Mouse (Mus musculus): Measurements from ENCODE around the gene Dhx57.
A peak's percentile ranks its signal among the peaks of the same experiment; 100 is the strongest.
"Not testable (repeated sequence)": the region's sequence is repeated elsewhere in the genome, so short reads cannot be mapped to it uniquely, and the experiment has no call there.

The Dhx57 gene

DNA sequence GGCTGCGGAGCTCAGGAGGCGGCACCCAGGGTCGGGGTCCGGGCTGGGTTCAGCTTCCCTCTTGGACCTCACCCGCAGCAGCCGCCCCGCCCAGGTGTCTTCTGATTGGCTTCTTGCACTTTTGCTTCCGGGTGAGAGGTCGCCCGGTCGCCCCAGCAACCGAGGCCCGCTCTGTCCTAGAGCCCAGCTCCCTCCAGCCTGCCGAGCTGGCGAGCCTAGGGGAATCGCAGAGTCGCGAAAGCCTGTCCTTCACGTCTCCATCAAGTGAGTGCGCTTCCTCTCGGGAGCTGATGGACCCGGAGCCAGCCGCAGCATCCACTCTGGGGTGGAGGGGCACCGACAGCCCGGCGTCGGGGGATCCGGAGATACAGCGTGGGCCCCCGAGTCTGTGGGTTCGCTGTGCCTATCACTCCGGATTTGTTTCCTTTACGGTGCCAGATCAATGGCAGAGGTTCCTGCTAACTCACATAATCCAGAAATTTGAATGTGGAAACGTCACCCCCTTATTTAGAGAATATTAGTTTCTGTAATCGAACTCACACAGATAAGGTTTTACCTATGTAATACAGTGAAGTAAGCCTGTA lies at the start of gene Dhx57, which contains the start of gene Morn2:
Gene Dhx57, minus strand, starts transcription at position 403 of the 584 bp plus-strand sequence.
Gene Morn2, plus strand, starts transcription at position 130 of the 584 bp plus-strand sequence.
- DNase-seq (ENCODE audit: low spot score in 2 of 2), result peak; percentile 97 to 98

GRCm38 (mm10) chr17:80332386-80332785 lies 42.1 kb upstream of the Dhx57 start:
- DNase-seq (ENCODE audit: low spot score in 2 of 2), result no peak

GRCm38 (mm10) chr17:80326431-80326830 lies 36.2 kb upstream of the Dhx57 start:
- no peak for DNase-seq (ENCODE audit: low spot score in 2 of 2)

- no peak for DNase-seq (ENCODE audit: low spot score in 2 of 2)
These were observed 35.2 kb upstream of the Dhx57 start for GRCm38 (mm10) chr17:80325456-80325855.

DNA sequence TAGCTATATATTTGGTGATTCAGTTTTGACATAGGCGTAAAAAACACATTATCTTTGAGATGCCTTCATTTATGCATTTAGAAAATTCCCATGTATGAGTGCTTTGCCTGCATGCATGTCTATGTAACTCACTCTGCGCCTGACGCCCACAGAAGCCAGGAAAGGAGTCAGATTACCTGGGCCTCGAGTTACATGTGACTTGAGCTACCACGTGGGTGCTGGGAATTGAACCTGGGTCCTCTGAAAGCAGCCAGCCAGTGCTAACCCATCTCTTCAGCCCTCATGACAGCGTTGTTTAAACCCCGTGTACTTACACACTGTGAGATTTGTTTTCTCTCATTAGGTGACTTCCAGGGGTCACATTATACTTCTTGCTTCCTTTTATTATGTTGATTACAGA lies 34.2 kb upstream of the Dhx57 start:
- DNase-seq (ENCODE audit: low spot score in 2 of 2), result no peak

DNA sequence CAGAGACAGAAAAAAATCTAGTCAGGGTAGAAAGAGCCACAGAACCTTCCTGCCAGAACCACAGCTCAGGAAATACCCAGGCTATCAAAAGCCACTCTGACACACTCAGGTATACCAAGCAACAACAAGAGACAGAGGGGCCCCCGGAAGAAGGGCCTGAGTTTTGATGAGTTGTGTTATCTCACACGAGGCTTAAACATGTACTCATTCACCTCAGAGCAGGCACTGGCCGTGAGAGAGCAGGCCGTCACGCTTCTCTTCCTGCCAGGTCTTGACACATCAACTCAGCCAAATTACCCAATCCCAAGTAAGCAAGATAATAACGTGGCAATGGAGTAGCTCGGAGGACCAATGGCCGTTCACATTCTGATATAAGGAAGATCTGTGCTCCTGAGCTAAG lies 33.4 kb upstream of the Dhx57 start:
- DNase-seq (ENCODE audit: low spot score in 2 of 2), result no peak

GRCm38 (mm10) chr17:80323015-80323414 lies 32.7 kb upstream of the Dhx57 start:
- DNase-seq (ENCODE audit: low spot score in 2 of 2), result no peak

GRCm38 (mm10) chr17:80322228-80322627 lies 32.0 kb upstream of the Dhx57 start:
- DNase-seq (ENCODE audit: low spot score in 2 of 2), result no peak

DNA sequence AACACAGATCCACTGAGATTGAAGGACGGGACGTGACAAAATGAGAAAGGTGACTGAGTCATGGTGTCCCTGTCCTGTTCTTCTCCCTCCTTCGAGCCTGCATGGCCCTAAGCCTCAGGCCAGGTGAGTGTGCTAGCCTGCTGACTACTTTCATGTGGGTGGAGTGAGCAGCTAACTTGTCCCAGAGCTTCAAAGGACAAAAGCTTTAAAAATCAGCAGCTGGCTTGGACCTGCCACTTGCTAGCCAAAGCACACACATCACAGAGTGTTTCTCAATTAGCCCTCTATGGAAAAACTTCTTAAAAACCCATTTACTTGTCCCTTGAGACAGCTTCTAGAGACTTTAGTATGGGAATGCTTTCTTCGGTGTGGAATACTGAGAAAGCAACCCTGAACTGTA lies 22.1 kb upstream of the Dhx57 start:
- no peak for DNase-seq (ENCODE audit: low spot score in 2 of 2)

- DNase-seq (ENCODE audit: low spot score in 2 of 2), result no peak
These were observed 21.5 kb upstream of the Dhx57 start for GRCm38 (mm10) chr17:80311761-80312160.

- DNase-seq (ENCODE audit: low spot score in 2 of 2), result no peak
These were observed 17.0 kb upstream of the Dhx57 start, which contains the start of gene Arhgef33 for GRCm38 (mm10) chr17:80307251-80307650. Arhgef33 (plus strand) TSS chr17:80307407.

GRCm38 (mm10) chr17:80298844-80299243 lies 8.6 kb upstream of the Dhx57 start:
- DNase-seq (ENCODE audit: low spot score in 2 of 2), result no peak

DNA sequence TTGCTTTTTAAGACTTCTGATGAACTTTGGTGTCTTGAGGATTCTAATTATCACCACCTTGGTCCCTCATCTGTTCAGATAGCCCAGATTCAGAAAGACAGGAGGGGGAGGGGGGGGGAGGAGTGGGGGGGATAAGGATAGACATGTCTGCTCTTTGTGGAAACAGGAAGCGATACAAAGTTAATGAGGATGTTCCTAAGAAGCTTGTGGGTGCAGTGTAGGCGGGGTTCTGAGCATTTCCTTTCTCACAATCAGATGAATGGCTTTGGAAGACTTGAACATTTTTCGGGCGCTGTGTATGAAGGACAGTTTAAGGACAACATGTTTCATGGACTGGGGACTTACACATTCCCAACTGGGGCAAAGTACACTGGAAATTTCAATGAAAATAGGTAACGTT lies 5.0 kb upstream of the Dhx57 start:
- DNase-seq (ENCODE audit: low spot score in 2 of 2), result no peak

GRCm38 (mm10) chr17:80291148-80291547 lies 872 bp upstream of the Dhx57 start:
- DNase-seq (ENCODE audit: low spot score in 2 of 2), result peak in 1 of 2 experiments; percentile 20

DNA sequence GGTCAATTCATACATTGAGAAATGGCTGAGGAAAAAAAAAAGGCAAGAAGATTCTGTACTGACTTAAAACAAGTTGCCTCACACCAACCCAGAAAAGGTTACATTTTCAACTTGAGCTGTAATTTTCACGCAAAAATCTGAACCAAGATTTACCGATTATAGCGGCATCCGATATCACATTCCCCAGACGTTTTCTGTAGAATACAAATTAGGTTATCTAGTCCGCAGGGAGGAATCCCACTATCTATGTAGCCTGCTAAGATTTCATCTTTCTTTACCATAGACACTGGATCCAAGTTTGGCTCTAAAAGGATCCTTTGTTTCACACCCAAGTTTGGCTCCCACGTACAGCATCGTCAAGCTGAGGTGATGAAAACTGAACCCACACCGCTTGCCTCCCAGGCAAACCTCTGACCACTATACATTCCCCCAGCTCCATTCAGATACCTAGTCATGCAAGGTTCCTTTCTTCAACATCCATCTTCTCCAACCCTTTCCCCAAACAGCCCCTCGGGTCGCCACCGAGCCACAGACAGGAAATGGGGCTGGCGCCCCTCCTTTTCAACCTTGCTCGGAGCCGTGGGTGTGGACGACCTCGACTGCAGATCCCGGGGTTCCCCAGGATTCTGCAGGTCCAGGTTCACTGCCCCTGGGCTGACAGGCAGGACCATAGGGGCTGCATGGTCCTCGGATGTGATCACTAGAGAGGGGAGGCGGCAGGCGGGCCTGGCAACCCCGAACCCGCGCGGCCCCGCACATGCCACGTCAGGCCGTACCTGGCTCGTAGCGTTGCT lies 799 bp downstream of the Dhx57 start:
- no peak for DNase-seq (ENCODE audit: low spot score in 2 of 2)

GRCm38 (mm10) chr17:80288012-80288411 lies 2.3 kb downstream of the Dhx57 start:
- no peak for DNase-seq (ENCODE audit: low spot score in 2 of 2)

- no peak for DNase-seq (ENCODE audit: low spot score in 2 of 2)
These were observed 5.8 kb downstream of the Dhx57 start for GRCm38 (mm10) chr17:80284446-80284845.

GRCm38 (mm10) chr17:80279340-80280070 lies 10.8 kb downstream of the Dhx57 start:
- DNase-seq (ENCODE audit: low spot score in 2 of 2), result no peak

- DNase-seq (ENCODE audit: low spot score in 2 of 2), result no peak
These were observed 12.0 kb downstream of the Dhx57 start for GRCm38 (mm10) chr17:80278255-80278654.

GRCm38 (mm10) chr17:80270622-80271021 lies 19.7 kb downstream of the Dhx57 start:
- not testable (repeated sequence) for DNase-seq (ENCODE audit: low spot score in 2 of 2)

GRCm38 (mm10) chr17:80268151-80268550 lies 22.1 kb downstream of the Dhx57 start:
- no peak for DNase-seq (ENCODE audit: low spot score in 2 of 2)

DNA sequence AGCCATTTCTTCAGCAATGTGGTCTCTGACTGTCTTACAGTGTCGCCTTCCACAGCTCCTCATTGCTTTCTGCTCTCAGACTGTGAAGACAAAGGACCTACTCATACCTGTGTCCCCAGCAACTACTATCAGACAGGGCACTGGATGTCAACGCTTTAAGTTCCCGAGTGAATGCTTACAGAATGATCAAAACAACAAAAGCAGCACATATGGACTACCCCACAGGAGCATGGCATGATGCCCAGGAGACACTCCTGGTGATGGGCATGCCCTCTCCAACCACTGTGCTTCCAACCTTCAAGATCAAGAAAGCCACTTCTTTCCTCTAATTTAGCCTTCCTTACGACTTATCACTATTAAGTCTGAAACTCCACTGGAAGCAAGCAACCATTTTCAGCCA lies 23.2 kb downstream of the Dhx57 start:
- no peak for DNase-seq (ENCODE audit: low spot score in 2 of 2)
